Mouse (Mus musculus) olfactory bulb, adult 2 months (tissue): ENCODE measurements around the gene Smpd1. TPM values are rescaled to one million over a fixed set of nuclear protein-coding genes. Genes with fewer than 3 reads are reported as not detected.

ENCODE experiments used
- H3K27ac ChIP-seq: fragments of 200-500 bp; 2 replicates; pipeline ENCODE4 v1.5.1; 2012; ENCODE audit warnings: low read depth, low read length; ENCODE audit not compliant: insufficient read depth
- H3K4me1 ChIP-seq: fragments of 200-500 bp; 2 replicates; pipeline ENCODE4 v1.6.1; 2012; ENCODE audit warnings: low read length; ENCODE audit not compliant: control insufficient read depth, insufficient read depth
- H3K4me3 ChIP-seq: fragments of 200-500 bp; 2 replicates; pipeline ENCODE4 v1.5.1; 2012; ENCODE audit warnings: mild to moderate bottlenecking, low read depth, low read length, moderate library complexity; ENCODE audit not compliant: insufficient read depth
- CTCF ChIP-seq: fragments of 200-500 bp; IDR thresholded peaks from 2 replicates; pipeline ENCODE4 v1.5.1; 2012; ENCODE audit warnings: low read depth, mild to moderate bottlenecking, low read length, moderate library complexity; ENCODE audit not compliant: insufficient read depth
- POLR2A ChIP-seq: fragments of 200-500 bp; IDR thresholded peaks from 2 replicates; pipeline ENCODE4 v1.6.1; 2012; ENCODE audit warnings: mild to moderate bottlenecking, low read depth, low read length, moderate library complexity; ENCODE audit not compliant: insufficient read depth
- WGBS: fragments of 180-500 bp; shearing (Covaris S2); methylation state at CpG from one replicate; pipeline ENCODE4 v1.1.7; 2018; 5-methylcytosine and 5-hydroxymethylcytosine counted together
- polyA plus RNA-seq: library from polyadenylated mRNA; stranded (reverse); fragments of >200 nt; gene quantifications from 2 replicates; pipeline ENCODE4 v1.2.4, GENCODE M21; 2012; ENCODE audit warnings: low replicate concordance; ENCODE audit not compliant: missing spikeins, insufficient read depth, insufficient read length

Gene Smpd1
- polyA plus RNA-seq, 1 experiment = not detected

DNA sequence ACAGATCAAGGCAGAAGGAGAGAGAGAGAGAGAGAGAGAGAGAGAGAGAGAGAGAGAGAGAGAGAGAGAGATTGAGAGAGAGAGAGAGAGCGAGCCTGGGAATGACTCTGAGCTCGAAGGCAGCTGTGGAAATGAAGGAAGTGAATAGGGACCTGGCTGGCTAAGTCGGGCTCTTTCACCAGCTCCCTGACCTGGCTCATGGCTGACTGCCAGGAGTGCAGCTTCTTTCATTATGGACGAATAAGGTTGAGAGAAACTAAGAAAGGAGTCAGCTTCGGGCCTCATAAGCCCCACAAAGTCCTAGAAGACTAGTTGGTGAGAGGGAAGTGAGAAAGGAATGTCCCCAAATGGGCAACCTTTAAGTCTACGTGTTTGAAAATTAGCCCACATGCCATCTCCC is 34.0 kb upstream of the Smpd1 start:
- no peak for TF ChIP-seq POLR2A
- no peak for TF ChIP-seq CTCF
- H3K27ac ChIP-seq = peak overlapping the region; percentile 62; the same call in 1 of the 2 replicates
- WGBS = 31% methylated on average over 6 of the region's 6 CpGs

DNA sequence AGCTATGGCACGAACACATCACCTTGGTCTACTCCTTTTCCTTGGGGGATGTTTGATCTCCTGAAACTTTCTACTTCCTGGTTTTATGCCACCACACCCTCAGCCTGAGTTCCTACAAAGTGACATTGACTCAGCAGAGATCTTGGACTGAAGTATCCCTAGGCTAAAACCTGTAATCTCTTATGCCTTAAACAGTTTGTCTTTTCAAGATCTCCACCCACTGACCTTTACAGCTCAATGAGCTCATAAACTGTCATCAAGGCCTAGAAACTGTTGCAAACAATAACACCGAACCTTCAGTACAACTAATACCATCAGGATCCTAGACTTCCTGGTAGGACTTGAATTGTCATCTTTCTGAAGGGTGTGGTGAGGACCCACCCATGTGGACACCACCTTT is 29.9 kb upstream of the Smpd1 start:
- Histone ChIP-seq H3K27ac (no peak overlapping the region), H3K4me1 (peaks cover 7% of the 10 kb centered on the region), H3K4me3 (no peak overlapping the region)
- TF ChIP-seq POLR2A = no peak
- no peak for TF ChIP-seq CTCF
- WGBS = 81% methylated on average over 2 of the region's 2 CpGs

More for the DNA sequence above, 34.0 kb upstream of the Smpd1 start:
- Histone ChIP-seq H3K4me3 (no peak overlapping the region), H3K4me1 (peaks cover 7% of the 10 kb centered on the region)

DNA sequence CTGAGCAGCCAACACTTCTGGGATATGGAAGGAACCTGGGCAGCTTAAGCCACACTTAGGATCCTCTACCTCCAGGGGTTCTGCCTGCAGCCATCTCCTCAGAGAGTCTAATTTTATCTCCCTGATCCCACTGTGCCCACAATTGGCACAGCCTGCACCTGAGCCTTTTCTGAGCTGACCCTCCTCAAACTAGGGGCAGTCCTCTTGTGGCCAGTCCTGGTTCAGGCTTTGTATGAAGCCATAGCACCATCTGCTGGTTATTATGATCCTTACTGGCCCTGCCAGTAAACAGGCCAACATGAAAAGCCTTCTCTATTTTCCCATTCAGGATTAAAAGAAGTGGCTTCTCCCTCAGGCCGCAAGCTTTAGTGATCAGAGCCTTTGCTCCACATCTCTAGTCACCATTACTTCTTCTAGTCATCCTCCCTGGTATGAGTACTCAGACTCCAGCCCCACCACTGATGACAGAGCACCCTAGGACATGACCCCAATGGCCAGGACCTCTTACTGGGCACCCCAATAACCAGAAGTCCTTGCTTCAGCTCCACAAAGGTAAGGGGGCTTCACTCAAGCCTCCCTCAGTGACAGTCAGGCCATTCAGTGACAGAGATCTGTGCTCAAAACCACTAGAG is 26.7 kb upstream of the Smpd1 start:
- 39% methylated on average over 1 of the region's 1 CpGs for WGBS
- no peak overlapping the region for H3K4me3 ChIP-seq
- TF ChIP-seq CTCF (peak; percentile 31; the same call in 1 of the 2 replicates), POLR2A (no peak)

GRCm38 (mm10) chr7:105528094-105528493 is 26.1 kb upstream of the Smpd1 start:
- no peak for TF ChIP-seq CTCF
- TF ChIP-seq POLR2A = no peak
- 76% methylated on average over 4 of the region's 4 CpGs for WGBS
- Histone ChIP-seq H3K27ac (no peak overlapping the region), H3K4me1 (no peaks in the 10 kb centered on the region), H3K4me3 (no peak overlapping the region)

More for the DNA sequence above, 26.7 kb upstream of the Smpd1 start:
- no peak overlapping the region for H3K27ac ChIP-seq
- no peaks in the 10 kb centered on the region for H3K4me1 ChIP-seq

GRCm38 (mm10) chr7:105534162-105534561 is 20.0 kb upstream of the Smpd1 start:
- H3K4me1 ChIP-seq = no peaks in the 10 kb centered on the region
- no peak overlapping the region for H3K27ac ChIP-seq
- H3K4me3 ChIP-seq = no peak overlapping the region
- WGBS = 86% methylated on average over 3 of the region's 3 CpGs
- TF ChIP-seq CTCF (no peak), POLR2A (no peak)

GRCm38 (mm10) chr7:105545986-105546385 is 8.2 kb upstream of the Smpd1 start:
- WGBS = 83% methylated on average over 8 of the region's 8 CpGs
- no peak for TF ChIP-seq POLR2A
- no peak for TF ChIP-seq CTCF

GRCm38 (mm10) chr7:105547970-105548369 is 6.2 kb upstream of the Smpd1 start:
- 77% methylated on average over 7 of the region's 7 CpGs for WGBS
- Histone ChIP-seq H3K4me1 (no peaks in the 10 kb centered on the region), H3K4me3 (no peak overlapping the region), H3K27ac (no peak overlapping the region)
- TF ChIP-seq POLR2A = no peak
- no peak for TF ChIP-seq CTCF

More at GRCm38 (mm10) chr7:105545986-105546385, 8.2 kb upstream of the Smpd1 start:
- Histone ChIP-seq H3K4me1 (no peaks in the 10 kb centered on the region), H3K4me3 (no peak overlapping the region), H3K27ac (no peak overlapping the region)

GRCm38 (mm10) chr7:105549035-105549434 is 5.1 kb upstream of the Smpd1 start:
- H3K27ac ChIP-seq = no peak overlapping the region
- TF ChIP-seq CTCF (no peak), POLR2A (no peak)
- 28% methylated on average over 6 of the region's 6 CpGs for WGBS
- peaks cover 4% of the 10 kb centered on the region for H3K4me1 ChIP-seq
- no peak overlapping the region for H3K4me3 ChIP-seq

DNA sequence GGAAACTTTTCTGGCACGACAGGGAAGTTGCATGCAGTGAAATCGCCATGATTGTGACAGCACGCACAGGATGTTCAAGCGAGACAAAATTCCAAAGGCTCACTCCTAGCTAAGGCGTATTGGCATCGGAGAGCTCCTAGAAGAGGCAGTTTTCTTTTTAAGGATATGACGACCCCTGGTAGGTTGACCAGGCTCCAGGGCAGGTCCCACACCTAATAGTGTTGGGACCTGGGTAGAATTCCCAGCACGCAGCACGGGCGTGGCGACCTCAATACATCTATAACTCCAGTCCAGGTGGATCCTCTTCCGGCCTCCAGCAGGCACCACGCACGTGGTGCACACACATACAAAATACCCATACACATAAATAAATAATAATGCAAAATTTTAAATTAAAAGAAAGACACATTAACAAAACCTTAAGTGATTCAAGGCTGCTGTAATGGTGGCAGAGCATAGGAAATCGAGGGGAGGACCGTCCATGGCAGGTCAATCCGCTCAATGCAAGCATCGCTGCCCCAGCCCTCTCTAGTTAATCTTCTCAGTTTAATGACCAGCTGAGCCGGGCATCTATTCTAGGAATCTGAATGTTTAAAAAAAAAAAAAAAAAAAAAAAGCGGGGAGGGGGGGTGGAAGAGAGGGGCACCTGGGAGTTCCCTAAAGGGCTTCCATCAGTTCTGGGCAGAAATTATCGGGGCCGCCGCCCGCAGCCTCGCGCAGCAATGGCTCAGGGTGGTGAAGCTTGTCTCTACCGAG is 526 bp upstream of the Smpd1 start:
- 27% methylated on average over 27 of the region's 27 CpGs for WGBS

More for the DNA sequence above, 526 bp upstream of the Smpd1 start:
- Histone ChIP-seq H3K4me1 (peaks cover 17% of the 10 kb centered on the region), H3K4me3 (peak overlapping the region; percentile 66), H3K27ac (peak overlapping the region; percentile 48; the same call in 1 of the 2 replicates)
- TF ChIP-seq POLR2A (no peak), CTCF (no peak)
